Mouse (Mus musculus) stomach, postnatal 0 days (tissue): ENCODE results near the gene Ip6k1.

Experiments
- CTCF ChIP-seq: IDR thresholded peaks from 2 replicates; pipeline ENCODE4 v1.5.1; 2016; ENCODE audit warnings: antibody characterized with exemption, low read depth, mild to moderate bottlenecking, moderate library complexity
- EP300 ChIP-seq: optimal IDR thresholded peaks from 2 replicates; pipeline ENCODE3; 2016; ENCODE audit warnings: antibody characterized with exemption

DNA sequence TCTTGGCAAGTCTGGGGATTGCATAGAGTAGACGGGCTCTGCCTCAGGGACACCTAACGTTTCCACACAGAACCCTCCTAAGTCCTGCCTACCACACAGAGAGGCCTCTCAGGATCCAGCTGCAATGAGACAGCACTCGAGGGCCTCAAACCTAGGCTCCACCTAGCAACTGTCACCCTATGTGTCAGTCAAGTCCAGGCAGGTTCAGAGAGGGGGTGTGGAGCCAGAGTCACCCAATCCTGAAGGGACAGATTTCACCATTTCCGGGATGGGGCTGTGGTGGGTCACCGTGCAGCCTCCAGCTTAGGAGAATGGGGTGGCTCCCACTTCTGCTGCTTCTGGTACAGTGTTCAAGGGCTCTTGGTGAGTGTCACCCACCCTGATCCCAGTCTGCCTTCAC lies 77.9 kb downstream of the Ip6k1 start, which contains the start of gene Mst1:
- no peak for TF ChIP-seq EP300
- no peak for TF ChIP-seq CTCF
